Mouse (Mus musculus): ENCODE measurements at regions not wholly inside any gene's neighbourhood (a gene's known extent, or its start where the extent isn't known, plus 50 kb on each side); places are given as distances from the start of the nearest gene placed in this dataset.

DNA sequence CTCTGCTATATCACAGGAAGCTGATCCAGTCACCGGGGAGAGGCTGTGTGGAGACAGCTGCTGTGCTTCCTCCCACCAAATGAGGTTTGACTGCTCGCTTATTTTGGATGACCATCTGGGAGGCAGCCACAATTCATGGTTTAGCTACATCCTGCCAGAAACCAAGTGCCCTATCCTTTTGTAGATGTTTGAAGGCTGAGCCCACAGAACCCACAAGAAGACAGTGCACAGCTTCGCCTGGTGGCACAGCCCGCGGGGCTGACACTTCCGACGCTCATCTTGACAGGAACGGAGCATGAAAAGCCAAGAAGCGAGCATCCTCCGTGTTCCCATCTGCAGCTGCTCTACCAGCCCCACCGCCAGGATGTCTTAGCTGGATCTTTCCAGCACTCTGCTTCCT, 204.1 kb upstream of the Cdh4 start:
- no peak for DNase-seq (ENCODE audit: low spot score)

GRCm38 (mm10) chr2:179260892-179261291, 181.3 kb upstream of the Cdh4 start:
- no peak for DNase-seq (ENCODE audit: low spot score)

DNA sequence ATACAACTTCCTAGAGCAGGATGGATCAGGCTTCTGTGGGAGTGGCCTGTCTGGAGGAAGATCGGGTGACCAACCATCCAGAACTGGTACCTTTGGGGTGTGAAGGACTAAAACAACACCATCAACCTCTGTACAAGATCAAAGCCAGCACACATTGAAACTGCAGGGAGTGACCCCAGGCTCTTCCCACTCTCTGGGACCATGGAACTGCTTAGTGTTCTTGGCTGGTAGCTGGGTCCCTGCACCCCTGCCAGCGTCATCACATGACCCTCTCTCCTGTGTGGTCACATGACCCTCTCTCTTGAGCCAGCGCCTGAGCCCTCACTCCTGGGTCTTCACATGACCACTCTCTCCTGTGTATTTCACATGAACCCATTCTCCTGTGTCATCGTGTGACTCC, 178.3 kb upstream of the Cdh4 start:
- DNase-seq (ENCODE audit: low spot score), result no peak

DNA sequence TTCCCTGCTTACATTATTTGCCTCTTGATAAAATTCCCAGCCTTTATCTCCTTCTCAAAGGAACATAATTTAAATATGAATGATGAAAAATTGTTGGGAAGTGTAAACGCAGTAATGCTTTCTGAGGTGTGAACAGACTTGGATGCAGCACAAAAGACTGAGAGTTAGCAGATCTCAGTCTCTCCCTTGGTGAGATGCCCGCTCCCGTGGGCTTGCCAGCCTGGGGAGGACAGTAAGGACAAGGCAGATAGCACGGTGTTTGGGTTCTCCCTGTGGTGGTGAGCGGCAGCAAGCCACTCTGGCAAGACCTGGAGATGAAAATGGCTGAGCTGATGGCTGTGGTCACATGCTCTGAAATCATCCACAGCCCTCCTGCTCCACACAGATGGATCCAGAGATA, 176.8 kb upstream of the Cdh4 start:
- DNase-seq (ENCODE audit: low spot score), result no peak

- no peak for DNase-seq (ENCODE audit: low spot score)
These were observed 164.9 kb upstream of the Cdh4 start for GRCm38 (mm10) chr2:179277204-179277886.

- no peak for DNase-seq (ENCODE audit: low spot score)
These were observed 164.3 kb upstream of the Cdh4 start for GRCm38 (mm10) chr2:179277887-179278282.

GRCm38 (mm10) chr2:179282276-179282675, 160.0 kb upstream of the Cdh4 start:
- no peak for DNase-seq (ENCODE audit: low spot score)

GRCm38 (mm10) chr2:179290394-179290793, 151.8 kb upstream of the Cdh4 start:
- no peak for DNase-seq (ENCODE audit: low spot score)

GRCm38 (mm10) chr2:179291046-179291563, 151.1 kb upstream of the Cdh4 start:
- DNase-seq (ENCODE audit: low spot score), result no peak

- DNase-seq (ENCODE audit: low spot score), result no peak
These were observed 150.3 kb upstream of the Cdh4 start for GRCm38 (mm10) chr2:179291958-179292357.

DNA sequence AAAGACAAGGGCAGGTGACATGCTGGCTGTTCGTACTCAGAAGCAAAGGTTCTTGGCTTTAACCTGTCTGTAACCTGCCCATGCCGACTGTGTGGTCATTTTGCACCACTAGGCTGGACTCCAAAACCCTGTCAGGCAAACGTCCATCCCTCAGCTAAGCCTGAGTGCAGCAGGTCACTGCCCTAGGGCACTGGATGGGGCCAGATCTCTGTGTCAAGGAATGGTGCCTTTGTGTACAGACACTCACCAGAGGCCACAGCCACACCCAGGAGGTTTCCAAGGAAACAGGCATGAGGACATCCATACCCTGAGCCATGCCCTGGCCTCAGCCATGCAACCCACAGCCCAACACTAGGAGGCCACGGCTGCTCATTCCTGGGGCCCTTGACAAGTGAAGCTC, 149.7 kb upstream of the Cdh4 start:
- DNase-seq (ENCODE audit: low spot score), result no peak

DNA sequence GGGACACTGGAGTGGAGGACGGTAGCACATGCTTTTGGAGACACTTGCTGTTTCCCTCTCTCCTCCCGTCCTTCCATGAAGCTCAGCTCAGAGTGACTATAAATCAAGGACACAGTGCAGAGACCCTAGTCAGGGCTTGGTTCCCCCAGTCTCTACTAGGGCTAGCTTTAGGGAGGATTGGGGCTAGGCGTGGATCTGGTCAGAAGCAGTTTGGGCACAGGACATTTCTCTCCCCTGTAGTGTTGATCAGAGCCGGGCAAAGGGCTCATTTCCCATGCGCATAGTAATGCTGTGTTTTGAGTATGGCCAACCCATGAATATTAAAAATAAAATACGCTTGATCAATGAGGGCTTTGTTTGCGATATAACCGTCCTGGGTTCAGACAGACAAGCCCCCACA, 149.1 kb upstream of the Cdh4 start:
- no peak for DNase-seq (ENCODE audit: low spot score)

DNA sequence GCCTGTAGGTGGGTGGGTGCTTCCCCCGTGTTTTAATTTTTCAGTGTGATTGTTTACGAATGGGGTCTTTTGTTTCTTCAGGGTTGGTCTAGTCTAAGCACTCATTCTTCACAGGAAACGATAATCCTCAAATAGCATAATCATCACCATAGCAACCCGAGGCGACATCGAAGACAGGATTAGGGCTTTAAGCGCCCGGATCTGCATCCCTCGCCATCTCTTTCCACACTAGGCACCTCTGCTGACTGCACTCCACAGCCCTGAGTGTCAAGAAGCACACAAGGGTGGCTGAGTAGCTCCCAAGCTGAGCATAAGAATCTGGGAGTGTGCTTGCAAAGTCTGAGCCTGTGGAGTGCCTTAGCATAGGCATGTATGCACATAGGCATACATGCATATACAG, 145.2 kb upstream of the Cdh4 start:
- DNase-seq (ENCODE audit: low spot score), result no peak

DNA sequence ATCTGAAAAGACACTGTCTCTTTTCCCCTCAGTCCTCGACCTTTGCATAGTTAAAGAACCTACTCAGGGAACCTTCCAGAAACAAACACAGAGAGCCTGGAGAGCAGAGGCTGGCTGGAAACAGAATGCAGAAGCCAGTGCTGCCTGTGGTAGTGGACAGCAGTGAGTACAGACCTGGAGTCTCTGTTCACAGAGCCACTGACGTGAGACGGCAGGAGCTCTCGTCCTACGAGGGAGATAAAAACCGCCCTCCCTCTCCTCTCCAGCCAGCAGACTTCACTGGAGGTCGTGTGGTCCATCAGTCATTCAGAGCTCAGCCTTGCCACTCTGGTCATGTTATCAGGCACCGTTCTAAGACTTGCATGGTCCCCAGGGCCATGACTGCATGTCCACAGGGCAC, 138.5 kb upstream of the Cdh4 start:
- no peak for DNase-seq (ENCODE audit: low spot score)

DNA sequence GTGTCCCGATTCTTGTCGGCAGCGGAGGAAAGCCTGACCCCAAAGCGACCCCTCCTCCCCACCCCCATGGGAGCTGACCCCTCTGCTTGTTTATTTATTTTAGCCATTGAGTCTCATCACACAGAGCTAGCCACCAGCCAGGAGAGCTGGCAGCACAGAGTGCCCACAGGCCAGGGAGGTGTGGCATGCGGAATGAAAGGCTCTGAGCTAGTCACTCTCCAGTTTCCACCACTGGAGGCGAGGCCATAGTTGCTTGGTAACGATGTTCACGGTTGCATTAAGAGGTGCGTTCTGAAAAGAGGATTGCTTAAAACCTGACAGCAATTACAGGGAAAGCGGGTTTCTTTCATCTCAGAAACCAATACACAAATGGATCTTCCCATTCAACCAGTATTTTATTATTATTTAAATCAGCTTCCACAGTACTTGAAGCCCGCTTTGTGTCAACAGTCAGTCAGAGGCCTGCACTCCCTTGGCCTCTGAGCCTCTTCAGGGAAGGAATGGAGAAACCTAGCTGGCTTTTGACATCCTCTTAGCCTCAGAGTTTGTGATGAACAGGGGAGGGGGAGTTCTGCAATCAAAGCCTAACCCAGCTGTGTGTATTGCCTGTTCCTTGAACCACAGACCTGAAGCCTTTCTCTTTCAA, 134.8 kb upstream of the Cdh4 start:
- no peak for DNase-seq (ENCODE audit: low spot score)

GRCm38 (mm10) chr2:179307932-179308303, 134.3 kb upstream of the Cdh4 start:
- DNase-seq (ENCODE audit: low spot score), result peak; percentile 16

DNA sequence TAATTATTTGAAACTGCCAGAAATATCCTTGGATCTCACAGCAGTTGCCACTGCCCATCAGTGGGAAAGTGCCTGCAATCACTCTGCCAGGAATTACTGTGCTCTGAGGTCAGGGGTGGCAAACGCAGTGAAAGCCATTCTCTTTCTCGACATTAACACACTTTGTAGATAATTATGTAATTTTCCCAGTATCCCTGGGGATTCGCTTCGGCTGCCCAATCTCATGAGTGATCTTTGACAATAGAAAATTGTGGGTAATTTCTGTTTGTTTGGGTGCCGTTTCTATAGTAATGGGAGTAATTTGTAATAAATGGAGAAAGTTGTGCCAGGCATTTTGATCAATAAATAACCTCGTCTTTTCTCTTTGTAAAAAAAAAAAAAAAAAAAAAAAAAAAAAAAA, 124.2 kb upstream of the Cdh4 start:
- no peak for DNase-seq (ENCODE audit: low spot score)

GRCm38 (mm10) chr2:179325242-179325641, 117.0 kb upstream of the Cdh4 start:
- DNase-seq (ENCODE audit: low spot score), result no peak

GRCm38 (mm10) chr2:179332872-179333489, 109.2 kb upstream of the Cdh4 start:
- DNase-seq (ENCODE audit: low spot score), result no peak

- no peak for DNase-seq (ENCODE audit: low spot score)
These were observed 108.6 kb upstream of the Cdh4 start for GRCm38 (mm10) chr2:179333587-179333986.

DNA sequence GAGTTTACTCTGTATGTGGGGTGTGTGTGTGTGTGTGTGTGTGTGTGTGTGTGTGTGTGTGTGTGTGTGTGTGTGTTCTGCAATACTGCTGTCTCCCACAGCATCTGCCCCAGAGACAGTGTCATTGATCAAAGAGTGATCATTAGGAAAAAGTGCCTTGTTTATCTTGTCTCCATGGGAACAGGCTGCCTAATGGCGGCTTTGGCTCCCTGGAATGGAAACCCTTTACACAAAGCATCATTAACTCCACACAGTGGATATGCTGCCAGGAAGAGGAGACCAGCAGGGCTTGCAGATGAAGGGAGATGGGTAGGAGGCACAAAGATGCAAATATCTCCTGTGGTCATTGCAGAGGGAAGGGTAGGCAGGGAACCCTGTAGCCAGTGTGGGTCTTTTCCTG, 106.0 kb upstream of the Cdh4 start:
- DNase-seq (ENCODE audit: low spot score), result no peak

- no peak for DNase-seq (ENCODE audit: low spot score)
These were observed 89.6 kb upstream of the Cdh4 start for GRCm38 (mm10) chr2:179352676-179353075.

DNA sequence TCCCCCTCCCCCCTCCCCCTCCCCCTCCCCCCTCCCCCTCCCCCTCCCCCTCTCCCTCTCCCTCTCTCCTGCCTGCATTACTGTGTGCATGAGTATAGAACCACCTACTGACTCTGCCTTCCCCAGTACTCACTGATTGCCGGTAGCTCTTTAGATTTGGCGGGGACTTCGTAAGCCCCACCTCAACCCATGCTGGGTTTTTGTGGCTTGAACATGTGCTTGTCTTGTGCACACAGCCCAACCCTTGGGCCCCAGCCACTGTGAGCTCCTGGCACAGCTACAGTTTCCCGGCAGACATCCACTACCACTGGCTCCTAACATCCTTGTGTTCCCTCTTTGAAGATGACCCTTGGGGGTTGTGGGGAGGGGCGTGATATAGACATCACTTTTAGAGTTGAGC, 87.4 kb upstream of the Cdh4 start:
- no peak for DNase-seq (ENCODE audit: low spot score)

Measured in testis, postnatal 14 days (tissue).